Mouse (Mus musculus) ES-Bruce4 (cell line): ENCODE data around the gene Rpl22.

Experiments used
- CTCF ChIP-seq: IDR thresholded peaks from one replicate; pipeline ENCODE4 v1.8.1; 2011; ENCODE audit warnings: low read depth, low read length
- POLR2A ChIP-seq: IDR thresholded peaks from one replicate; pipeline ENCODE4 v1.8.1; 2011; ENCODE audit warnings: low read length; ENCODE audit not compliant: insufficient read depth

- TF ChIP-seq CTCF (no peak), POLR2A (no peak)
Observed at GRCm38 (mm10) chr4:152362180-152362579, 36.6 kb downstream of the Rpl22 start.
